Mouse (Mus musculus) spleen, postnatal 4 days (tissue): ENCODE measurements around the gene Ggct.
"Not testable (repeated sequence)": the region's sequence is repeated elsewhere in the genome, so short reads cannot be mapped to it uniquely, and the experiment has no call there.

Experiments used
- DNase-seq, 2 experiments: peaks; one replicate each; pipeline ENCODE4 v3.0.0; 2022; ENCODE audit warnings: low spot score in 2 of 2

The Ggct gene

GRCm38 (mm10) chr6:54996361-54996760, 3.6 kb upstream of the Ggct start:
- no peak for DNase-seq

DNA sequence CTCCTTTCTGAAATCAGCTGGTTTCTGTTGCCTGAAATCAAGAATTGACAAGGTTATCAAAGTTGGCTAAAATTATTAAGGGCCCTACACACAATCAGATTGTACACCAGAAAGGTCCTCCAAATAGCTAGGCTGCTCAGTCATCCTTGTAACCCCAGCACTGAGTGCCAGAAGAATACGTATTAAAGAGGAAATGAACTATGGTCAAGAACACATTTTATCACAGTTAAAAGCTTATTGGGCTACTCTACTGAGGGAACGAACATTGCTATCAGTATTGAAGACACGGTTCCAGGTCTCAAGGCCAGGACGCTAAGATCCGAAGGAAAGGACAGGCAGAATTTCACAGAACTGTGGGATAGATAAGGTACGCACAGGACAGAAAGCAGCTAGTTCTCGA, 609 bp downstream of the Ggct start:
- no peak for DNase-seq

DNA sequence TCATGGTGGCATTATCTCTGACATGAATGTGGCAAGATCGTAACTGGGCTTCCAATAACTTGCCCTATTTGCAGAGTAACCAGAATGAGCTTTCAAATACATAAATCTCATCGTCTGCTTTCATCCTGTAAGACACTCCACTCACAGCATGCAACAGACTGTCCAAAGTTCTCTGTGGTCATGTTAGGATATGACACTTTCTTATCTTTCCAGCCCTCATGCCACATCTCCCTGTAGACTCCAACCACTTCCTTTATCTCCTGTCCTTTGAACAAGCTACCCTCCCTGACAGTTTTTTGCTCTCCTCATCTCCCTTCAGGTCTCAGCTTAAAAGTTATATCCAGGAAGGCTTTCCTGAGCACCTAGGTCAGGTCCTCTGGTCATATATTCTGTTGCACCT, 1.6 kb downstream of the Ggct start:
- DNase-seq, result no peak

DNA sequence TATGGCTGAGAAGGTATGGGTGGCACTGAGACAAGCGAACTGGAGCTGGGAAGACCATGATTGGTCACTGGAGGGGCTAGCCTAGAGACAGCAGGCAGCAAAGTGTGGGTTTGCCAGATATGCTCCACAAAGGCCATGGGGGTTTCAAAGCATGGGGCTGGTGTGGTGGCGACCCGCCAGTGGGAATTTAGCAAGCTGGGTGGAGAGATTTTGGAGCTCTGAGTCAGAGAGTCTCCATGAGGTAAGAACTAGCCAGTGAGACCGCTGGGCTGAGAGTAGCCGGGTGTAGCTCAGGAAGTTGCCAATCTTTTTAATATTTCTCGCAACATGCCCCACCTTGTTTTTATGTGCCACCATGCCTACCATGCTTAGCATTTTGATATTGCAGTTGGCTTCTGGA, 4.6 kb downstream of the Ggct start:
- no peak for DNase-seq

DNA sequence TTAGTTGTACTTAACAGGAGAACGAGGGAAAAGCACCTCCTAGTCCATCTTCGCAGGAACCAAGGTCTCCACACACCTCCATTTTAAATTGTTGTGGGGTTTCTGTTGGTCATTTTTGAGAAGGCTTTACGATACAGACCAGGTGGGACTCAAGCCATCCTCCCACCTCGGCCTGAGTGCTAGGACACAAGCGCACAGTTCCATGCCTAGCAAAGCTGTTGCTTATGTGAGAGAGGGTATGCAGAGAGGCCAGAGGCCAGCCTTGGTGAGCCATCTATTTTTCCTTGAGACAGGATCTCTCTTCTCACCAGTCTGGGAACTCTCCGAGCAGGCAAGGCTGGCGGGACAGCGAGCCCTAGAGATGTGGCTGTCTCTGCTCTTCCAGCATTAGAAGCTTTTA, 8.7 kb downstream of the Ggct start:
- no peak for DNase-seq

- DNase-seq, result no peak
These were observed 9.2 kb downstream of the Ggct start for GRCm38 (mm10) chr6:54983526-54984050.

- no peak for DNase-seq
These were observed 13.3 kb downstream of the Ggct start for GRCm38 (mm10) chr6:54979426-54979825.

GRCm38 (mm10) chr6:54975616-54976015, 17.1 kb downstream of the Ggct start:
- DNase-seq, result no peak

- DNase-seq, result peak in 1 of 2 experiments; percentile 67
These were observed 18.2 kb downstream of the Ggct start for GRCm38 (mm10) chr6:54974501-54974900.

DNA sequence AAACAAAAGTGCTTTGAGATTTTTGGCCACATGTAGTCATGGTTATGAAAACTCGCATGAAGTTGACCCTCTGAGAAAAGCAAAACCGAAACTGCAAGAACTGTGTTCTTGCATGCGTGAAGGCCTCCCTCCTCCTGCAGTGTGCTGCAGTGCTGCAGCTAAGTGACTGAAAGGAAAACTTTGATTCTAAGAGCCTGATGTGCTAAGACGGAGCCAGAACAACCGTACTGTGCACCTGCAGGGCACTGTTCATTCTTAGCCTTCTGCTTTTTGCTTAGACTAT, 19.9 kb downstream of the Ggct start:
- DNase-seq, result no peak

DNA sequence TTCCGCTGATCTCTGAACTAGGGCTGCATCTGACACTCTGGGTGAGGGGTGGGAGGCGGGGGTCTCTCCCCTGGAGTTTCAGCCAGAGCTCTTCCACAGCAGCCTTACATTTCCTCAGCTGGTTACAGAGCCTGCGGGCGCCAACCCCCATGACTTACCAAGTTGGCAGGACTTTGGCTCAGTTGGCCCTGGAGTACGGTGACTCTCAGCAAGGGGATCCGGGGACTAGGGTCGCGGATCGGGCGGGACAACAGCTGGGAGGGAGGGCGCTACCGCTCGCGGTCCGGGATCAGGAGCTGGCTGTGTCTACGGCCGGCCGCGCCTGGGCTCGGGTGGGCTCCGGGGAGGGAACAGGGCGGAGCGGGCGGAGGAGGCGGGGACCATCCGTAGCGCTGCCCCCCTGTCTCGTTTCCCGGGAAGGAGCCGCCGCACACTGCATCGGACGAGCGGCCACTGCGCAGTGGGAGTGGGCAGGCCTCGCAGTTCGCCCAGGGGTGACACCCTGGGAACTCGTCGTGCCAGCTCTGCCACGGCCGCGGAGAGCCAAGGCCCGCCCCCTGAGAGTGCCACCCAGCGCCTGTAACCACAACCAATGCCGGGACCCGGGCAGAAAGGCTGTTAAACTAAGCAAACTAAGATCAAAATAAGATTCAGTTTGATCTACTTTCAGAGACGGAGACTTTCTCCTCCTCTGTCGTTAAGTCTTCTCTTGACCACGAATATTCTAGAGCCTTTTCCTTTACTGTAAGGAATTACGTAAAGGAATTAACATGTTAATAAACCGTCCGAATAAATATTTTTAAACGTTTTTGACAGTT, 20.4 kb downstream of the Ggct start, which contains the start of gene Nod1:
Gene Nod1 (minus strand): TSS at position 502 of the 818 bp plus-strand sequence.
- peak; percentile 55 to 79 for DNase-seq

DNA sequence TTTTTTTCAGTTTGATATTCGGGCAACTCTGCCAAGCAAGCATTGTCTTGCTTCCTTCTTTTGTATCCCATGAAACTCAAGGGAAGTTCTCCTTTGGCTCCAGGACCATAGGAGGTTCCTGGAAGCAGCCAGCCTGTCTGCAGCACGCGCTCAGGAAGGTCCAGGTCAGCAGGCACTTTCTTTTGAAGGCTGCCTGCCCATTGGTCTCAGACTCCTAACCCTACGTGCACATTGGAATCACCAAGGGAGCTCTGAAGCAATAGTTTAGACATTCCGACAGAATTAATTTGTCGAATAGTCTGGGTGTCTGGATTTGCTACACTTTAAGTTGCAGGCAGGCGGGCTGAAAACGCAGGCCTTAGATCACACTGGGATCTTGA, 21.0 kb downstream of the Ggct start:
- DNase-seq, result no peak

DNA sequence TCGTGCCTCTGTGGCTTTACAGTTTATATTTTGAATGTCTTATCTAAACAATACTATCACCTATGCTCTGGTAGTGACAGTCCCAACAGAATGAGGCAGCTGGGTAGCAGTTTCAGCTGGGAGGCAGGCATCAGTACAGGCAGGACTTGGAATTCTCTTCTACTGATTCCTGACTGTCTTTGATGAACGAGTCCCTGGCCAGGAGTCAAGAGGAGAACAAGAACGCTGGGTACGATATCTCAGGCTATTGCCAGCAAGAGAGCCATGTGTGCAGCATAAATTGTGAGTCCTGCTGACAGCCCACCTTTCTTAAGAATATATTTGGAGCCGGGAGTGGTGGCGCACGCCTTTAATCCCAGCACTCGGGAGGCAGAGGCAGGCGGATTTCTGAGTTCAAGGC, 22.2 kb downstream of the Ggct start:
- no peak for DNase-seq

DNA sequence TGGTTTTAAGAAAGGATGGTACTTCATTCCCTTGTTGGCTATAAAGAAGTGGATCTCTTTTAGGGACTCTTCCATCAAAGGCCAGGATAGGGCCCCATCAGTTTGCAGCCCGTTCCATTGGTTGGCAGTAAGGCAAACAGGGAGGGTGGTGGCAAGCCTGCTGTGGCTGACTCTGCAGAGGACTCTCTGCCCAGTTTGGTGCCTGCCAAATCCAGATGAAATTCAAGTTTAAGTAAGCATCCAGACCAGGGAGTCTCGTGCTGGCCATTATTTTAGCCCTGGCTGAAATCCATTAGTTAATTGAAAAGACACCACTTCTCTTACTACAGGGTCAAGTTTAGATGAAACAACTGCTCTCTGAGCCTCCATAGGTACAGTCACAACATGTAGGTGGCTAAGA, 22.9 kb downstream of the Ggct start:
- DNase-seq, result no peak

GRCm38 (mm10) chr6:54967591-54967990, 25.2 kb downstream of the Ggct start:
- no peak for DNase-seq

GRCm38 (mm10) chr6:54965234-54965633, 27.5 kb downstream of the Ggct start:
- DNase-seq, result no peak

- no peak for DNase-seq
These were observed 28.0 kb downstream of the Ggct start for GRCm38 (mm10) chr6:54964755-54965154.

- DNase-seq, result no peak
These were observed 29.2 kb downstream of the Ggct start for GRCm38 (mm10) chr6:54963599-54963998.

- DNase-seq, result no peak
These were observed 35.1 kb downstream of the Ggct start for GRCm38 (mm10) chr6:54957655-54958054.

DNA sequence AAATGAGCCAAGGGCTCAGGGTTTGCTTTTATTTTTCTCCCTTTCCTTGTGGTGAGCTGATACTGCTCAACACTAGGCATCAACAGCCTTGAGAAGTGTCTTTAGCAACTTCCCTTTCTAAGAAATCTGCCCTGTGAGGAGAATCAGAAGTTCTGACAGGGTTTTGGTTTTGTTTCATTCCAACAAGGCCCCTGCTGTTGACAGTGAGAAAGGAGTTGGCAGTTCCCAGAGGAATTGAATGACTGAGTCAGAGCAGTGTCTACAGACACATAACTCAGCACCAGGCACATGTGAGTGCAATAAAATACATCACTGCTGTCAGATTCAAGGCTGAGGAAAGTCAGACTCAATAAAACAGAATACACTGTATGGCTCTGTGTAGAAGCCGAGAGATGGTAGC, 36.3 kb downstream of the Ggct start:
- no peak for DNase-seq

DNA sequence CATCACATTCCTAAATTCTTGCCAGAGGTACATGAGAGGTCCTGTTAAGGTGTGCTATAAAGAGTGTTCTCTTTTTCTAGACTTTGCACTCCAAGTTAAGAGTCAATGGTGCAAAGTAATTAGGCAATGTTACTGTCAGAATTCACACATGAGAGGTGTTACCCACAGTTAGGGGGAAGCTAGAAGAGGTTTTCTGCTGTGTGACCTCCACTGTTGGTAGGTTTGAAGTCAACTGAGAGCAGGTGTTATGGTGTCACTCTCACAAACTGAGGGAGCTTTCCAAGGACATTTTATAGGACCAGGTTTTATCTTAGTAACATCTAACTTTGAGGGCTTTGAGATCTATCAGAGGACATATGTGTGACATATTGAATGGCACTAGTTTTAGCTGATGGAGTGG, 36.8 kb downstream of the Ggct start:
- DNase-seq, result no peak

GRCm38 (mm10) chr6:54954659-54955414, 37.9 kb downstream of the Ggct start:
- no peak for DNase-seq

DNA sequence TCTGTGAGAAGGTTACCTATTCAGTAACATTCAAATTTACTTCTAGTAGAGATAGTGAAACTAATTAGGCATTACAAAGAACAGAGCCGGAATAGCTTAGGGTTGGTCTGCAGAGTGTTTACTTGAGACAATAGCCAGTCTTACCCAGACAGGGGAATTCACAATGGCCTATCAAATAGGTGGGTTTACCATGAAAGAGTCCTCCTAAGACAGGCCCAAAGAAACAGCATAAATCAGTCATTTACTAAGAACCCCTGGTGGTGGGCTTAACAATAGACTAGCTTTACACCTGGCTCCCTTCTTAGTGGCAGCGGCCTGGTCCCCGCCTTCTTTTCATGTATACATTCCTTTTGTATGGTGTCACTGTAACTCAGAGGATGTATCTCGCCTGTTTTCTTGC, 39.4 kb downstream of the Ggct start:
- not testable (repeated sequence) for DNase-seq
